Mouse (Mus musculus): ENCODE data around the gene Flt3l. TPM values are rescaled to one million over a fixed set of nuclear protein-coding genes. Genes with fewer than 3 reads are reported as not detected.

Gene Flt3l
- polyA plus RNA-seq, 1 experiment from 2014 or later = 9.7 TPM

DNA sequence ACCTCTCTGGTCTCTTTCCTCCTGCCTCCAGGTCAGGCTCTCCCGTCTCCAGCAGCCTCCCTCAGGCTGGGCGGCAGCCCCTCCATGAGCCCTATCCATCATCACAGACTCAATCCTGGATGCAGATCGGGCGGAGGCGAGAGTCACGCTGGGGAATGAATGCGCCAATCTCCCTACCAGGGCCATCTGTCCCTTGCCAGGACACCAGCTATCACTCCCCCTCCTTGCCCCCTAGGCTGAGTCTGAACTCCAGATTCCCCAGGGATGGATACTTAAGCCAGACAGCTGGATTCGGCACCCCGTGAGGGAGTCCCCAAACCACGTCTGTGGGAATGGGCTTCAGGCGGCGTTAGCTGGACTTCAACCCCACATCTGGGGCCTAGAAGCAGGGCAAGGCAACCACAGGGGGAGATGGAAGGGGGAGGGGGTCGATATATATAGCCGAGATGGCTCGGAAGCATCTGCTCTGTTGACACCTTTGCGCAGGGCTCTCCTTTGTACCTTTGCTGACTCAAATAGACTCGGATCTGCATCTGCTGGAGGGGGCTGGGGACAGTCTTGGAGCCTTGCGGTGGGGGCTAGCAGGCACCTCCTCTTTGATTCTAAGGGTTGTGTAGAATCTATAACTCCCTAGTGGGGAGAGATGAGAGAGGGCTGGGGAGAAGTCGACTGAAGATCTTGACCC is 31.7 kb upstream of the Flt3l start:
- Histone ChIP-seq H3K4me2 (no peak overlapping the region), H3K27ac (ENCODE audit: low read depth, low read length) (no peak overlapping the region; the same call in 1 of the 2 replicates)
- no peak for ATAC-seq (replicated peaks; ENCODE audit: low FRiP score)

GRCm38 (mm10) chr7:45166950-45167401 is 30.7 kb upstream of the Flt3l start:
- H3K4me1 ChIP-seq (replicated peaks; ENCODE audit: control insufficient read depth, insufficient read depth, low read length) = peaks cover 9% of the 10 kb centered on the region
- no peak overlapping the region for H3K4me2 ChIP-seq
- H3K4me3 ChIP-seq (ENCODE audit: low read depth, low read length) = no peak overlapping the region
- ATAC-seq (replicated peaks; ENCODE audit: low FRiP score) (no peak), DNase-seq (ENCODE audit: low spot score) (no peak)
- peaks cover 18% of the 10 kb centered on the region for H3K9me3 ChIP-seq (ENCODE audit: control insufficient read depth, low read length)
- 19% methylated on average over 10 of the region's 10 CpGs for WGBS
- no peak overlapping the region for H3K27ac ChIP-seq (ENCODE audit: low read depth, low read length)
- no peaks in the 10 kb centered on the region for H3K36me3 ChIP-seq (ENCODE audit: control insufficient read depth, insufficient read depth, low read length)
- H3K27me3 ChIP-seq (replicated peaks; ENCODE audit: control insufficient read depth, insufficient read depth, low read length) = peaks cover 81% of the 10 kb centered on the region
- no peak overlapping the region for H3K9ac ChIP-seq (ENCODE audit: low read depth, low read length)

More for the DNA sequence above, 31.7 kb upstream of the Flt3l start:
- no peak for DNase-seq (ENCODE audit: low spot score)
- WGBS = 6% methylated on average over 19 of the region's 19 CpGs
- no peak overlapping the region for H3K9ac ChIP-seq (ENCODE audit: low read depth, low read length)
- peaks cover 79% of the 10 kb centered on the region for H3K27me3 ChIP-seq (replicated peaks; ENCODE audit: control insufficient read depth, insufficient read depth, low read length)
- H3K4me1 ChIP-seq (replicated peaks; ENCODE audit: control insufficient read depth, insufficient read depth, low read length) = peaks cover 4% of the 10 kb centered on the region
- no peaks in the 10 kb centered on the region for H3K36me3 ChIP-seq (ENCODE audit: control insufficient read depth, insufficient read depth, low read length)
- H3K4me3 ChIP-seq (ENCODE audit: low read depth, low read length) = no peak overlapping the region
- peaks cover 18% of the 10 kb centered on the region for H3K9me3 ChIP-seq (ENCODE audit: control insufficient read depth, low read length)

DNA sequence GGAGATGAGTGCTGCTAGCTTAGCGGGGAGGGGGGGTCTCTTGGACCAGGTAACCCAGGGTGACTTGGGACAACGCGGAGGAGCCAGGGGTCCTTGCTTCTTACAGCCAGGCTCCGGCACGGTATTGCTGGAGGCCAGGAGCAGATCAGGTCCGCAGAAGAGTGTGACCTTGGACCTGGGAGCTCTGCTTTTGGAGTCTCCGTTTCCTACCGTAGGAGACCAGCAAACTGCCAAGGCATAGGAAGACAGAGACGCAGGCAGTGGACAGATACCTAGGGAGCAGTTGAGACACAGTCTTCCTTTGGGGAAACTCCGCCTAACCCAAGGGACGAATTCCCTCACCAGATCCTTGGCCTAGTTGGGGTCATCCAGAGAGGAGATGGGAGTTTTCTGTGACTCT is 29.5 kb upstream of the Flt3l start:
- Histone ChIP-seq H3K27me3 (replicated peaks; ENCODE audit: control insufficient read depth, insufficient read depth, low read length) (peaks cover 75% of the 10 kb centered on the region), H3K9ac (ENCODE audit: low read depth, low read length) (no peak overlapping the region), H3K4me3 (ENCODE audit: low read depth, low read length) (no peak overlapping the region), H3K27ac (ENCODE audit: low read depth, low read length) (no peak overlapping the region), H3K36me3 (ENCODE audit: control insufficient read depth, insufficient read depth, low read length) (no peaks in the 10 kb centered on the region; the same call in 1 of the 2 replicates), H3K4me2 (no peak overlapping the region), H3K4me1 (replicated peaks; ENCODE audit: control insufficient read depth, insufficient read depth, low read length) (peaks cover 9% of the 10 kb centered on the region), H3K9me3 (ENCODE audit: control insufficient read depth, low read length) (peaks cover 14% of the 10 kb centered on the region)
- no peak for ATAC-seq (replicated peaks; ENCODE audit: low FRiP score)
- WGBS = 51% methylated on average over 11 of the region's 11 CpGs
- DNase-seq (ENCODE audit: low spot score) = no peak

- Histone ChIP-seq H3K9me3 (ENCODE audit: control insufficient read depth, low read length) (peaks cover 11% of the 10 kb centered on the region), H3K4me2 (no peak overlapping the region), H3K27me3 (replicated peaks; ENCODE audit: control insufficient read depth, insufficient read depth, low read length) (peaks cover 75% of the 10 kb centered on the region), H3K4me1 (replicated peaks; ENCODE audit: control insufficient read depth, insufficient read depth, low read length) (peaks cover 9% of the 10 kb centered on the region), H3K4me3 (ENCODE audit: low read depth, low read length) (no peak overlapping the region), H3K9ac (ENCODE audit: low read depth, low read length) (no peak overlapping the region), H3K27ac (ENCODE audit: low read depth, low read length) (no peak overlapping the region), H3K36me3 (ENCODE audit: control insufficient read depth, insufficient read depth, low read length) (no peaks in the 10 kb centered on the region; the same call in 1 of the 2 replicates)
- DNase-seq (ENCODE audit: low spot score) = no peak
- 55% methylated on average over 5 of the region's 5 CpGs for WGBS
- ATAC-seq (replicated peaks; ENCODE audit: low FRiP score) = no peak
These were observed 28.6 kb upstream of the Flt3l start for GRCm38 (mm10) chr7:45164833-45165232.

DNA sequence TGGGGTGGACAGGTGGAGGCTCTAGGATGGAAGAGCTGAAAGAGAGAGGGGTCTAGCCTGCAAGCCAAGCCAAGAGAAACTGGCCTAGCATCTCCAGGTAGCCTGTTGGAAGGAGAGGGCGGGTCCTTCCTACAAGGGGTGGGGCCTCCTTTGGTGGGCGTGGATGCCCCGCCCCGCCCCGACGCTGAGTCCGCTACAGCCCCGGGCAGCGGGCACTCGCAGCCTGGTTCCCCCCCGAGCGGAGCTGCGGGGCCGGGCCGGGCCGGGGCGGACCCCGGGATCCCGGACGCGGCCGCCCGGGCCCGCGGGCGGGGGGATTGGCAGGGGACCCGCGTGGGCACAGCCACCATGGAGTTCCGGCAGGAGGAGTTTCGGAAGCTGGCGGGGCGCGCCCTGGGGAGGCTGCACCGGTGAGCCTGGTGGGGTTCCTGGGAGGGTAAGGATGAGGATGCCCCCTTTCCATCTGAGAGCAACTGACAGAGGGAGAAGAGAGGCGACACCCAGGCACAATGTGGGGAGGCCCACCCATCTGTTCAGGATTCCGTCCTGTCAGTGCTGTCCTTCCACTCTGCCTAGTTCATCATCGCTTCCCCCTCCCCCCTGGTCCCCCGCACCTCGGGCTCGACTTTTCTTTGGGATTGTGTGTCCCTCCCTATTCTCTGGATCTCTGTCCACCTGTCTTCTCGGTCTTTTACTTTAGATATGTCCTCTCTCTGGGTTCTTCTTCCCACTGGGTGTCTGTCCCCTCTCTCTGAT is 27.7 kb upstream of the Flt3l start, which contains the start of gene Slc17a7:
TSS of gene Slc17a7 (plus strand) at position 215 of the 756 bp plus-strand sequence.
- Histone ChIP-seq H3K4me2 (peak within 1 kb of the TSS; percentile 83), H3K4me3 (ENCODE audit: low read depth, low read length) (peak within 1 kb of the TSS; percentile 59), H3K4me1 (replicated peaks; ENCODE audit: control insufficient read depth, insufficient read depth, low read length) (peaks cover 9% of the 10 kb centered on the region), H3K36me3 (ENCODE audit: control insufficient read depth, insufficient read depth, low read length) (peaks cover 2% of the 10 kb centered on the region; the same call in 1 of the 2 replicates), H3K9me3 (ENCODE audit: control insufficient read depth, low read length) (peaks cover 3% of the 10 kb centered on the region), H3K27me3 (replicated peaks; ENCODE audit: control insufficient read depth, insufficient read depth, low read length) (peaks cover 66% of the 10 kb centered on the region), H3K27ac (ENCODE audit: low read depth, low read length) (no peak within 1 kb of the TSS), H3K9ac (ENCODE audit: low read depth, low read length) (peak within 1 kb of the TSS; percentile 54; the same call in 1 of the 2 replicates)
- ATAC-seq (replicated peaks; ENCODE audit: low FRiP score) (0 out of 2 replicates have a peak, but pooled peaks have one; percentile 30), DNase-seq (ENCODE audit: low spot score) (no peak)
- WGBS = 2% methylated on average over 40 of the region's 41 CpGs

DNA sequence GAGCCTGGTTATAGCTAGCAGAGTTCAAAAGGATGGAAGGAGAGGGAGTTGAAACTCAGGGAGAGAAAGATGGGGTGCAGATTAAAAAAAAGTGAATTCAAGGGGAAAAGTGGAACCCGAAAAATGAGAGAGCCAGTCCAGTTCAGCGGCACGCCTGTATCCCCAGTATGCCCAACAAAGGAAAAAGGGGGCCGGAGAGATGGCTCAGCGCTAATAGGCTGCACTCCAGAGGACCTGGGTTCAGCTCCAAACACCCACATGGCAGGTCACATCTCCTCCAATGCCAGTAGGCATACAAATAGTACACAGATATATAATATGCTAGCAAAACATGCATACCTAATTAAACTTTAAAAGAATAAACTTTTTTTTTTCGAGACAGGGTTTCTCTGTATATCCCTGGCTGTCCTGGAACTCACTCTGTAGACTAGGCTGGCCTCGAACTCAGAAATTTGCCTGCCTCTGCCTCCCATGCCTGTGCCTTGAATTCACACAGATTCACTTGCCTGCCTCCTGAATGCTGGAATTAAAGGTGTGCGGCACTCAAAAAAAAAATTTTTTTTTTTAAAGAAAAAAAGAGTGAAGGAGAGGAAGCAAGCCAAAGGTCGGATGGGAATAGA is 26.9 kb upstream of the Flt3l start:
- WGBS = 66% methylated on average over 9 of the region's 9 CpGs
- Histone ChIP-seq H3K27ac (ENCODE audit: low read depth, low read length) (no peak overlapping the region), H3K9ac (ENCODE audit: low read depth, low read length) (no peak overlapping the region), H3K36me3 (ENCODE audit: control insufficient read depth, insufficient read depth, low read length) (peaks cover 2% of the 10 kb centered on the region; the same call in 1 of the 2 replicates), H3K4me2 (peak overlapping the region; percentile 83), H3K27me3 (replicated peaks; ENCODE audit: control insufficient read depth, insufficient read depth, low read length) (peaks cover 58% of the 10 kb centered on the region), H3K9me3 (ENCODE audit: control insufficient read depth, low read length) (no peaks in the 10 kb centered on the region), H3K4me3 (ENCODE audit: low read depth, low read length) (no peak overlapping the region), H3K4me1 (replicated peaks; ENCODE audit: control insufficient read depth, insufficient read depth, low read length) (peaks cover 9% of the 10 kb centered on the region)
- DNase-seq (ENCODE audit: low spot score) (no peak), ATAC-seq (replicated peaks; ENCODE audit: low FRiP score) (no peak)

- WGBS = 27% methylated on average over 6 of the region's 6 CpGs
- Histone ChIP-seq H3K4me1 (replicated peaks; ENCODE audit: control insufficient read depth, insufficient read depth, low read length) (peaks cover 9% of the 10 kb centered on the region), H3K27me3 (replicated peaks; ENCODE audit: control insufficient read depth, insufficient read depth, low read length) (peaks cover 52% of the 10 kb centered on the region), H3K27ac (ENCODE audit: low read depth, low read length) (no peak overlapping the region), H3K4me3 (ENCODE audit: low read depth, low read length) (peak overlapping the region; percentile 45), H3K4me2 (peak overlapping the region; percentile 81), H3K9me3 (ENCODE audit: control insufficient read depth, low read length) (no peaks in the 10 kb centered on the region), H3K36me3 (ENCODE audit: control insufficient read depth, insufficient read depth, low read length) (peaks cover 2% of the 10 kb centered on the region; the same call in 1 of the 2 replicates), H3K9ac (ENCODE audit: low read depth, low read length) (peak overlapping the region; percentile 28; the same call in 1 of the 2 replicates)
- ATAC-seq (replicated peaks; ENCODE audit: low FRiP score) (no peak; the same call in 1 of the 2 replicates), DNase-seq (ENCODE audit: low spot score) (no peak)
These were observed 26.3 kb upstream of the Flt3l start for GRCm38 (mm10) chr7:45162551-45162950.
